Mouse (Mus musculus): ENCODE results near the gene Lad1.

Lad1 gene

GRCm38 (mm10) chr1:135847611-135848351, 29.4 kb downstream of the Lad1 start:
- DNase-seq, result no peak

DNA sequence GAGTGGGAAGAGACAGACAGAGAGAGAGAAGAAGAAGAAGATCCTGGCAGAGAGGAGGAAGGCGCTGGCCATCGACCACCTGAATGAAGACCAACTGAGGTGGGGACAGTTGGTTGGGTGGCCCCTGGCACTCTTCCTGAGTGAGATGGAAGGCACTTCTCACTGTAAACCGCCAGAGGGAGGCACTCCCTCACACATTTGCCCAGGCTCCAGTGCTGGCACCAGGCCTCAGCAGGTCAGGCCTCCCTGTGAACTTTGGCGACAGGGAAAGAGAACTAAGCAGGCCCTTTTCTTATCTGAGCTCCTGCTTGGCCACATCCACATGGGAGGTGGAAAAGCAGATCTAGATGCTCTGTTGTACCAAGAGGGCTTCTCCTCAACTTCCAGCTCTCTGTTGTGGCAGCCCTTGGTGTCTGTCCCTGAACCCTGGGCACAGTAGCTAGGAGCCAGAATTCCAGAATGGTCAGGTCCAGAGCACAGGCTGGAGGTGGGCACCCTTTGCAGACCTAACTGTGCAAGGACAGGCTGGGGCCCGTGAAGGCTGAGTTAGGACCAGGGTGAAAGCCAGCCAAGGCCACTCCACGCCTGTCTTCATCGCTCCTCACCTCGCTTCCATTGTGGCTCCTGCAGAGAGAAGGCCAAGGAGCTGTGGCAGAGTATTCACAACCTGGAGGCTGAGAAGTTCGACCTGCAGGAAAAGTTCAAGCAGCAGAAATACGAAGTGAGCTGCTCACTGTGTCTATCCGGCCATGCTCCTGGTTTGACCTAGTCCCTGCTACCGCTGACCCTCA, 32.5 kb downstream of the Lad1 start:
- DNase-seq, result peak; percentile 39

DNA sequence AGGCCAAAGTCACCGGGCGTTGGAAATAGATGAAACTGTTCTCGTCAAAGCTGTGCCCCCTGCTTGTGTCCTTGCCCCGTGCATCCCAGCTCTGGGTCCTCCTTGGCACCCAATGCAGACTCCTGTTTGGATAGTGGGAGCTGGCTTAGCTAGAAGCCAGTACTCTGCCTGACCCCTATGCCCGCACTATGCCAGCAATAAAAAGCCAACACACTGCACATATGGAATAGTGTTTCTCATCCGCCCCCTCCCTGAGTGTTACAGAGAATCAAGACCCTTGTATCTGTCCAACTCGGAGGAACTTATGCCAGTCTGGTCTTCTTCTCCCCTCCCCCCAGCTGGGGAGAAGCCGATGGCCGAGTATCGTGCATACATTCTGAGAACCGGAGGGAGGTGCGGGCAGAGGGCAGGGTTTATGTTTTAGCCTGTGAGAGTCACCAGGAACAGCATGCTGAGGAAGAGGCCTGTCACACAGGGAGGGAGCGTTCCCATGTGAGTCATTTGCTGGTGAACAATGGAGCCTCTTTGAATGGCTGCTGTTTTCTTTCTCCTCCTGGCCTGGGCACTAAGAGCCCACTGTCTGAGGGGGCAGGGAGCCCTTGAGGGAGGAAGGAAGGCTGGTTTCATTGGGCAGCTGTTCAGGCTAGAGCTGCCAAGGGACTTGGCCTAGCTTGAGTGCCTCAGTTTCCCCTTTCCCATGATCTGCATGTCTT, 33.8 kb downstream of the Lad1 start:
- peak; percentile 43 for DNase-seq

GRCm38 (mm10) chr1:135853200-135853599, 34.8 kb downstream of the Lad1 start:
- no peak for DNase-seq

DNA sequence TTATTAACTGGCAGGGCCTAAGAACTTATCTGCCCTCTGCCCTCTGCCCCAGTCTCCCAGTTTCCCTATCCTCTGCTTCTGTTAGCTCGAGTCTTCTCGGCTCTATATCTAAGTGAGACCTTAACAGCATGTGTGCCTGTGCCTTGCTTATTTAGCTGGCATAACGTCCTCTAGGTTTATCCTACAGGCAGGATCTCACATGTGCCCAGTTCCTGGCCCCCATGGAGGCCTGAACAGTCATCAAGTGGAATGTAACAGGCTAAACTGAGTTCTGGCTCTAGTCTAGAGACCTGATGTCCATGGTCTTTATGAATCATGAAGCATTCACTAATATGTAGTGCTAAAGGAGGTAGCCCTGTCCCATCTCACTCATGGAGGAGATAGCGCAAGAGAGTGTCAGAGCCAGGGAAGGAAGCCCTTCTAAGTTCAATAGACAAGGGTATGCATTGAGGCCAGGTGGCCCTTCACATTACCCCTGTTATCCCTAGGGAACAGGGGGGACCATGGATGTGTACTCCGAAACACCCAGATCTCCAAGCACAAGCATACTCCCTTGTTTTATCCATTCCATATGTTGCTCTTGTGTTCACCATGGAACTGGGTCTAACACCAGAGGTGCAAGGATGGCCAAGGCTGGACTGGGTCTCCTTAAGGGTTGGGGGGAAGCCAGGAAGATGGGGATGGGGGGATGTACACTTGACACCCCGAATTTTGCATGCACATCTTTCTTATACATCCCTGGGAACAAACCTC, 36.4 kb downstream of the Lad1 start:
- no peak for DNase-seq

DNA sequence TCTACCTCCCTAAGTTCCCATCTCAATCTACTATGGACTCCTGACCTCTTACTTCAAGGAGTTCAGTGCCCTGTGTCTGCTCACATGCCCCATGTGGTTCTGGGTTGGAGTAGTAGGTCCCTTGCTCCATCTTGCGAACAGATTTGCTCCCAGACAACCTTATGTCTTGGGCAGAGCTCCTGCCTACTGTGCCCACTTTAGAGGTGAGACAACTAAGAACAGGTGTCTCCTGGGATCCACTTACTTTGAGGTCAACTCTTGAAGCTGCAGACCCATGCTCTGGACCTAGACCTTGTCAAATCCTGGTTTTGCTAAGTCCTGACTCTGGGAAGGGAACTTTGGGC, 36.9 kb downstream of the Lad1 start:
- DNase-seq, result no peak

- no peak for DNase-seq
Measured at GRCm38 (mm10) chr1:135856070-135856469, 37.7 kb downstream of the Lad1 start.

DNA sequence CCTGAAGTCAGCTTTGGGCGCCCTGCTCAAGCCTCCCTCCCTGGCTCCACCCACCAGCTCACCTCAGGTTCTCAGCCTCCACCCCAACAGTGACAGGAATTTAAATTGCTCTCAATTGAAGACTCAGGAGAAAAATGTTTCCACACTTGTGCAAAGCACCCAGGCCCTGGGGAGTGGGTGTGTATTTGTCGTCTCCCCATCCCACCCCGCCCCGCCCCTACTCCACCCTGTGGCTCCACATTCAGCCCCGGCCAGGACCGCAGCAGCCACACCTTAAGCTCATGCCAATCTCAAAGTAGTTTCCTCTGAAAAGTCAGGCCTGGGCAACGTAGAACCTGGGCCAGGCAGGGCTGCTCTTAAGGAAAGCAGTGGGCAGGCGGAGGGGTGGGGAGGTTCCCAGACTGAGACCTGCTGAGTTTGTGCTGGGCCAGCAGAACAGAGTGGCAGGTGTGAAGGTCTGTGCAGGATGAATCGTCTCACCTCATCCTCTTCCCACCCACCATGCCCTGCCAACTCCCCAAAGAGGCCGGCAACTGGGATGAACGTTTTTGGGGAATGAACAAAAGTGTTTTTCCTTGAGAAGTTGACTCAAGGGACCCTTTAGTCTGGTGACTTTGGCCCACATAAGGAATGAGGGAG, 38.9 kb downstream of the Lad1 start:
- DNase-seq, result no peak

DNA sequence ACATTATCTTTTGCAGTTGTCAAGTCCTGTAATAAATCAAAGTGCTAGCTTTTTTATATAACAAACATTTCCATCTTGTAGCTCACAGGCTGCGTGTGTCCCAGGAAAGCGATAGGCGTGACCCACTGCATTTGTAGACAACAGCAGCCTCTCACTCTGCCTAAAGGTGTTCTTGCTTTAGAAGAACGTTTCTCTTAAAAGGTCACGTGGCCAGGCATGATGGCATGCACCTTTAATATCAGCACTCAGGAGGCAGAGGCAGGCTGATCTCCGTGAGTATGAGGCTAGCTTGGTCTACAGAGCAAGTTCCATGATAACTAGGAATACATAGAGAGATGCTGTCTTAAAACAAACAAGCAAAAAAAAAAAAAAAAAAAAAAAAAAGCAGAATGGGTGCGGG, 40.1 kb downstream of the Lad1 start:
- DNase-seq, result no peak

DNA sequence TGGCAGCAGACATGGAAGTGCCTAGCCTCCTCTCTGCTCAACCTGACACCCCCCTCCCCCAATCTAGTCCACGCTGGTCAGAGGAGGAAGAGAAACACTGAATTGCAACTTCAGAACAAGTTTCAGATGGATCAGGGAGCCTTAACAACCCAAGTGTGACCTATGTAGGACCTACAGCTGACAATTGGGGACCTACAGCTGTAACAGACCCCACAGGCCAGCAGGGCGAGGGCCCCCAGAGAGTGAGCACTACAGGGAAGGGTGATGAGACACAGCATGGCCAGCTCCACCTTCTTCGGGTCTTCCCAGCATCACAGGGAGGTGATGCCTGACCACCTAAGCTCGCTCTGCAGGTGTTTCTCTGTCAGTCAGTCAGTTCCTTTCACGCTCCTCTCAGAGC, 42.7 kb downstream of the Lad1 start:
- no peak for DNase-seq

DNA sequence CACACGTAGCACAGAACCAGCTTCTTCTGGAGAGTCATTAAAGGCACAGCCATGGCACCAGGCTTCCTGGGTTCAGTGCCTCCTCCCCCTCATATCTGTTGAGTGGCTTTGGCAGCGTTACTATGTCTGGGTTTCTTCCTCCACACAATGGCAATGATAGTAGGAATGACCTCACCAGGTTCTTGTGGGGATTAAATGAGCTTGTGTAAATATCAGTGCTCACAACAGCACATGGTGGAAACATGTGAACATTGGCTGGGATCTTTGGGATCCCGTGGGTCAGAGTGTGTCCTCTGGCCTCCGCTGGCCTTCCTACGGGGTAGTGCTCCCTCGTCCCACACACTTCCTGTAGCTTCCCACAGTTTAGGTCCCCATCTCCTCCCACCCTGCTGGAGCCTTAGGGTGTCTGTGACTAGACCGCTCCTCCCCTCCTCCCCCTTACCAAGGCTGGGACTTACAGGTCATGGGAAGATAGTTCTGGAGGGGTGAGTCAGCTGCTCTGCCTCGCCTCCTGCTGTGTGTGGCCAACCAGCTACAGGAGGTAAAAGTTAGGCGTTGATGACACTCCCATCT, 43.7 kb downstream of the Lad1 start:
- DNase-seq, result no peak

DNA sequence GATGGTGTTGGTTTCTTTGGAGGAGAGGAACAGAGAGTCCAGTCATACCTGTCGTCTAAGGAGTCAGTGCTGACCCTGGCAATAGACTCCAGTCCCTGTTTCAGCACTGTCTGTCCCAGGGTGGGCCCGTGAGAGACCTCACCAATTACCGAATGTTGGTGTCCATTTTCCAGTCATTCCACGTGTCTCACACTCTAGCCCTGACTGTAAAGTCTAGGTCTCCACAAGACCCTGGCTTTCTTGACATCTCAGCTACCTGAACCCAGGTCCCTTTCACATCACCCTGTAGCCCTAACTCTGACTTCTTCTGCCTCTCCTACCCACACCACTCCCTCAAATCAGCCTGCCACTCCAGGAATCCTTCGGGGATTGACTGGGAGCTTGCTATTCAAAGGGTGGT, 44.2 kb downstream of the Lad1 start:
- DNase-seq, result no peak

- DNase-seq, result no peak
Measured at GRCm38 (mm10) chr1:135863786-135864335, 45.5 kb downstream of the Lad1 start.

GRCm38 (mm10) chr1:135864830-135865229, 46.4 kb downstream of the Lad1 start:
- DNase-seq, result no peak

DNA sequence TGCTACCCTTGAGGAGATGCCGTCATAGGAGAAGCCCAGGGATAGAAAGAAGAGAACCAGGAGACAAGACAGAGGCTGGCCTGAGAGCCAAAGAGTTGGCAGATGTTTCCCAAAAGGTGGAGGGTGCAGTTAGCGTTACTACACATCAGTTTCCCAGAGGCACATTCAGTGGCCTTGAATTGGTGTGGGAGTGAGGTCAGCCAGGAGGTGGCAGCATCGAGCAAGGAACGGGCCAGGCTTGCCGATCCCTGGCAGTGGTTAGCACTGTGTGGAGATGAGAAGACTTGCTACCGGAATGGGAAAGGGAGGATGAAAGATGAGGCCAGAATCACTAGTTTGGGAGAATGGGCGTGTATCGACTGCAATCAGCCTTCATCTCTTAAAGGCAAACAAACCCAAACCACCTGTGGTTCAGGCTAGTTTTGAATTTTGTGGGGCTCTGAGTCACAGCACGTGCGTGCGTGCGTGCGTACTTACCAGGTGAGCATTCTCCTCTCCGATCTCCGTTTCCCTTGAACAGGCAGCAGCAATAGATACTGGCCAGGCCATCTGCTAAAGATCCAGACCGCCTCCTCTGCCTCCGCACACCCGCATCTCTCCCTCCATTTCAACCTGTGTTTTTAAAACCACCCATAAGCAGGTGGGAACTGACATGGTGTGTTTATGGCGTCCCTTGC, 47.3 kb downstream of the Lad1 start:
- DNase-seq, result peak; percentile 79

GRCm38 (mm10) chr1:135868570-135868969, 50.2 kb downstream of the Lad1 start:
- DNase-seq, result no peak

- DNase-seq, result no peak
Measured at GRCm38 (mm10) chr1:135872991-135873390, 54.6 kb downstream of the Lad1 start.

DNA sequence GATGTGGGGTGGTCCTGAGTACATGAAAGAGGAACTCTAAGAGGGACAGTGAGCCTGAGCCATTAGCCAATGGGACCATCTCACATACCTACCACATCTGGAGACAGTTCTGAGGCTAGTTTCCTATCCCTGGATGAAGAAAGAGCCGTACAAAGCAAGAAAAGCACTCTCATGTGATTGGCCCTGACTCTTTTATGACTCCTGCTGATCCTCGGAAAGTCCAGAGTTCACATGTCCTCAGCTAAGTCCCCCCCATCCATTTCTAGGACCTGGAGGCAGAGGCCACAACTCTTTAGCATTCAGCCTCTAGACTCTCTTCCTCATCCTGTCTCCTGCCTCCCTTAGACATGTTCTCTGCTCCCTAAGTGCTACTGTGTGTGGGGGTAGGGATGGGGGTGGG, 58.9 kb downstream of the Lad1 start:
- no peak for DNase-seq

DNA sequence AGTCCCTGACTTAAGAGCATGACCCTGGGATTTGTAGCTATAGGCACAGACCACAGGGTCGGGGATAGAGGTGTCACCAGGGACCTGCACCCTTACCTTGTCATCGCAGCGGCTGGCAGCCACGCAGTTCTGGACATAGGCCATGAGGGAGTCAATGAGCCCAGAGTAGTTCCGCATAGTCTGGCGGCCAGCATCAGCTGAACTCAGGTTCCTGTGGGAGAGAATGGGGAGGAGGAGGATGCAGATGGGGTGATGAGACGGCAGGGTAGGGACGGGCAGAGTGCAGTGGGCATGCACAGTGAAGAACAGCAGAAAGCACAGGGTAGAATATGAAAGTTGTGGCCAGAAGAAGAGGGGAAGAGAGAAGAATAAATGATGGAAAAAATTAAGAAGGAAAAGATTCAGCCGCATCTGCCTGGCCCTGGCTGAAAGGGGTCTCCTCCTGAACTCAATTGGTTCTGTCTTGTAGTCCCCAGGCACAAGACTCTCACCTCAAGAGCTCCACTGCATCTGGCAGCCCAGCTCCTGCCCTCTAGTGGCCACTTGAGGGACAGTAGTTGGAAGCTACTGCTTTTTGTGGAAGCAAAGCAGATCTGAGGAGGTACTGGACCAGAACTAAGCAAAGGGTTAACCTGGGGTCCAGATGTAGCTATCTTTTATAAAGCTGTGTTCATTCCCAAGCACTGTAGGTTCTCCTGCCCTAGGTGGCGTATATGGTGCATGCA, 64.1 kb downstream of the Lad1 start:
- peak; percentile 75 for DNase-seq

Data from embryo, embryonic 11 days (tissue).